Mouse (Mus musculus) right cerebral cortex, postnatal 4 days (tissue): Measurements from ENCODE around the gene Calm3.

Experiments used
- DNase-seq: peaks from one replicate; pipeline ENCODE4 v3.0.0-alpha.2; 2022

The Calm3 gene

GRCm38 (mm10) chr7:16885905-16886304 lies 38.0 kb downstream of the Calm3 start:
- DNase-seq: no peak

- DNase-seq: peak; percentile 59
Measured at GRCm38 (mm10) chr7:16885271-16885776, 38.6 kb downstream of the Calm3 start.

GRCm38 (mm10) chr7:16884334-16884733 lies 39.6 kb downstream of the Calm3 start:
- DNase-seq: no peak

- DNase-seq: no peak
Measured at GRCm38 (mm10) chr7:16883162-16883561, 40.8 kb downstream of the Calm3 start.

- no peak for DNase-seq
Measured at GRCm38 (mm10) chr7:16880615-16881014, 43.3 kb downstream of the Calm3 start.

- DNase-seq: no peak
Measured at GRCm38 (mm10) chr7:16879796-16880547, 43.9 kb downstream of the Calm3 start.

- no peak for DNase-seq
Measured at GRCm38 (mm10) chr7:16877717-16878116, 46.2 kb downstream of the Calm3 start.

- no peak for DNase-seq
Measured at GRCm38 (mm10) chr7:16876608-16877007, 47.3 kb downstream of the Calm3 start.

GRCm38 (mm10) chr7:16876006-16876405 lies 47.9 kb downstream of the Calm3 start:
- DNase-seq: no peak

GRCm38 (mm10) chr7:16875326-16875725 lies 48.6 kb downstream of the Calm3 start:
- no peak for DNase-seq

GRCm38 (mm10) chr7:16875310-16875325 lies 48.8 kb downstream of the Calm3 start, which contains the start of gene Dact3:
Dact3 (plus strand) TSS chr7:16875317.
- no peak for DNase-seq

- peak; percentile 98 for DNase-seq
Measured at GRCm38 (mm10) chr7:16874756-16875309, 49.1 kb downstream of the Calm3 start.

GRCm38 (mm10) chr7:16874190-16874589 lies 49.7 kb downstream of the Calm3 start:
- peak; percentile 73 for DNase-seq

- no peak for DNase-seq
Measured at GRCm38 (mm10) chr7:16873392-16873791, 50.5 kb downstream of the Calm3 start.

- DNase-seq: no peak
Measured at GRCm38 (mm10) chr7:16872478-16872877, 51.4 kb downstream of the Calm3 start.

GRCm38 (mm10) chr7:16871600-16871999 lies 52.3 kb downstream of the Calm3 start:
- no peak for DNase-seq

- peak; percentile 76 for DNase-seq
Measured at GRCm38 (mm10) chr7:16869497-16869896, 54.4 kb downstream of the Calm3 start.

GRCm38 (mm10) chr7:16867488-16867887 lies 56.4 kb downstream of the Calm3 start:
- DNase-seq: no peak
